Mouse (Mus musculus) E14TG2a.4 (cell line): ENCODE measurements around the gene Cic.

ENCODE experiments used
- H3K27me3 ChIP-seq: 2 replicates; pipeline ENCODE4 v1.6.1; 2014; ENCODE audit warnings: low read length, control low read depth; ENCODE audit not compliant: insufficient read depth
- H3K36me3 ChIP-seq: 2 replicates; pipeline ENCODE4 v1.6.1; 2014; ENCODE audit warnings: low read length, control low read depth; ENCODE audit not compliant: insufficient read depth
- H3K4me1 ChIP-seq: replicated peaks from 2 replicates; pipeline ENCODE4 v1.6.1; 2014; ENCODE audit warnings: low read depth, low read length, control low read depth
- H3K4me3 ChIP-seq: replicated peaks from 2 replicates; pipeline ENCODE4 v1.5.1; 2014; ENCODE audit warnings: mild to moderate bottlenecking, low read length
- H3K9me3 ChIP-seq: 2 replicates; pipeline ENCODE4 v1.6.1; 2014; ENCODE audit warnings: low read length, control low read depth
- CTCF ChIP-seq: conservative IDR thresholded peaks from 2 replicates; pipeline ENCODE4 v1.5.1; 2014; ENCODE audit warnings: low read length
- NANOG ChIP-seq: IDR thresholded peaks from 2 replicates; pipeline ENCODE4 v1.6.1; 2014; ENCODE audit warnings: borderline replicate concordance, low read length, mixed read lengths
- POU5F1 ChIP-seq: IDR thresholded peaks from 2 replicates; pipeline ENCODE4 v1.6.1; 2014; ENCODE audit warnings: low read length, borderline replicate concordance

The Cic gene

DNA sequence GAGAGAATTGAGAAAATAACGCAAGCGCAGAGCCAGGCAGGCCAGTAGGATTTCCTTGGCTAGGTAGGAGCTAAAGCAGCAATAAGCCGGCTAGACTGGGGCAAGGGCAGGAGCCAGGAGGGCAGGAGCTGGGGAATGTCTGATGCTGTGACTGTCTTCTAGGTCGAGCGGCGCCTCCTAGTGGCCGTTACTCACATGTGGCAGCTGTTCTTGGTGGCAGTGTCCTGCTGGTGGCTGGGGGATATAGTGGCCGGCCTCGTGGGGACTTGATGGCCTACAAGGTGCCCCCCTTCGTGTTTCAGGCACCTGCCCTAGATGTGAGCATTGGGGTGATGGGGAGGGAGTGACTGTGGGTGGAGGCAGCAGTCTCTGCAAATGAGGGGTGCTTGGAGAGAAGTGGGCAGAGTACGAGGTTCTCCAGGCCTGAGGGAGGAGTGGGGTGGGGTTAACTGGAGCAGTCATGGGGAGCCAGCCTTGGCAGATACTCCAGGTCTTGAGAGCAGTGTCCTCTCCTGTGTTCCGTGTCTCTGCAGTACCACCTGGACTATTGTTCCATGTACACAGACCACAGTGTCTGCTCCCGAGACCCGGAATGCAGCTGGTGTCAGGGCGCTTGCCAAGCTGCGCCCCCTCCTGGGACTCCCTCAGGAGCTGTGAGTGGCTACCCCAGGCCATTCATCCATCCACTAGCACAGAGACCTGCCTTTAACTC, 66.2 kb downstream of the Cic start:
- H3K4me3 ChIP-seq = no peak overlapping the region
- no peaks in the 10 kb centered on the region for H3K9me3 ChIP-seq
- TF ChIP-seq NANOG = no peak
- peak; percentile 74 for TF ChIP-seq CTCF
- H3K27me3 ChIP-seq = no peaks in the 10 kb centered on the region
- H3K4me1 ChIP-seq = peaks cover 10% of the 10 kb centered on the region
- H3K36me3 ChIP-seq = peaks cover 78% of the 10 kb centered on the region

DNA sequence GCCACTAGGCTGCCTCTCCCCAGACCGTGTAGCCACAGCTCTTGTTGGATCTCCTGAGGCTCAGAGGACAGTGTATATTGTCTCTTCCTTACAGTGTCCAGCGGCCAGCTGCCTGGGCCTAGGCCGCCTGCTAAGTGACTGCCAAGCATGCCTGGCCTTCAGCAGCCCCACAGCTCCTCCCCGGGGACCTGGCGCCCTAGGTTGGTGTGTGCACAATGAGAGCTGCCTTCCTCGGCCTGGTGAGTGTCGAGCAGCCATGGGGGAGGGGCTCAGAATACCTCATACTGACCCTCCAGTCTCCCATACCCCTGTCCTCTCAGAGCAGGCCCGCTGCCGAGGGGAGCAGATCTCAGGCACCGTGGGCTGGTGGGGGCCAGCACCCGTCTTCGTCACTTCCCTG, 67.0 kb downstream of the Cic start:
- H3K36me3 ChIP-seq = peaks cover 79% of the 10 kb centered on the region
- no peaks in the 10 kb centered on the region for H3K27me3 ChIP-seq
- TF ChIP-seq POU5F1 = no peak
- TF ChIP-seq NANOG = no peak
- no peak for TF ChIP-seq CTCF
- peaks cover 13% of the 10 kb centered on the region for H3K4me1 ChIP-seq
- H3K4me3 ChIP-seq = no peak overlapping the region
- H3K9me3 ChIP-seq = no peaks in the 10 kb centered on the region

- H3K27me3 ChIP-seq = no peaks in the 10 kb centered on the region
- no peak for TF ChIP-seq NANOG
- TF ChIP-seq CTCF = no peak
- TF ChIP-seq POU5F1 = no peak
- H3K36me3 ChIP-seq = peaks cover 90% of the 10 kb centered on the region
- no peak overlapping the region for H3K4me3 ChIP-seq
- H3K9me3 ChIP-seq = no peaks in the 10 kb centered on the region
- H3K4me1 ChIP-seq = peaks cover 34% of the 10 kb centered on the region
These were observed 71.8 kb downstream of the Cic start for GRCm38 (mm10) chr7:25339329-25339728.

GRCm38 (mm10) chr7:25341000-25341784, 73.7 kb downstream of the Cic start:
- no peaks in the 10 kb centered on the region for H3K9me3 ChIP-seq
- peaks cover 52% of the 10 kb centered on the region for H3K4me1 ChIP-seq
- H3K36me3 ChIP-seq = peaks cover 87% of the 10 kb centered on the region
- H3K4me3 ChIP-seq = no peak overlapping the region
- no peaks in the 10 kb centered on the region for H3K27me3 ChIP-seq
- TF ChIP-seq CTCF (no peak), POU5F1 (no peak), NANOG (no peak)
